Mouse (Mus musculus): ENCODE measurements at regions not wholly inside any gene's neighbourhood (a gene's known extent, or its start where the extent isn't known, plus 50 kb on each side); places are given as distances from the start of the nearest gene placed in this dataset.

DNA sequence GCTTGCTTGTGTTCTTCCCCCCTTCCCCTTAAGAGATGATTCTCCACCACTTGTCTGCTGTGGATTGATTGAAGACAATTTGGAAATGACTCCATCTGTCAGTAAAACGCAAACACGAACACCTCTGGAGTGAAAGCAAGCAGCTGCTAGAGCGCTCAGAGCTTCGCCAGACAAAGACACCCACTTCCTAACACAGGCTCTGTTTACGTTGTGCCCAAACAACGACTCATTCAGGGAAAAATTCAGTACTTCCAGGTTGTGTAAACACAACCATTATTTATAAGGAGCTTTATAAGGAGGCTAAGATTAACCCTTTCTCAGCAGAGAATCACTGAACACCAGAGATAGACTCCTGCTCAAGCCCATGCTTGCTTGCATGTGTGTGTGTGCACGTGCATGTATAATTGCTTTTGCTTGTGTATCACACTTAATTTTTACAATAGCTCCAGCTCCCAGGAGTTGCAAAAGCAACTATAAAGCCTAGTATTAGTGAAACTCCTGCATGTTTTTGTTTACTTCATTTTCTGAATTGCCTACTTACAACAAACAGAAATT is 209.5 kb downstream of the Btg1 start:
- H3K36me3 ChIP-seq (ENCODE audit: control insufficient read depth, insufficient read depth, low read length) = no peaks in the 10 kb centered on the region
- ATAC-seq (replicated peaks; ENCODE audit: insufficient number of reproducible peaks, low FRiP score, low TSS enrichment) = no peak
- 39% methylated on average over 7 of the region's 7 CpGs for WGBS (ENCODE audit: insufficient replicate concordance)

DNA sequence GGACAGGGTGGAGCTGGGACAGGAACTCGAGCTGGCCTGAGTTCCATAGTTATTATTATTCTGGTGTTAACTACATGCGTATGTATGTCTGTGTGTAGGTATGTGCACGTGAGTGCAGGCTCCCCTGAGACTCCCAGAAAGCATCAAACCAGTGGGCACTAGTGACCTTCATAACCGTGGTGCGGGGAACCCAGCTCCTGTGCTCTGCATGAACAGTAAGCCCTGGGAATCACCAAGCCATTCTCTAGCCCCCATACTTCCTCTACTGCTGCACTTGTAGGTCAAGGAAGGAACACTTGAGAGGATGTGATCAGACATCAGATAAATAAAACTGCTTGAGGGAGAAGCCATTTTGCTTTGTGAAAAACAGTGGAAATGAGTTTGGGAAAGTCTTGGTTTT is 211.2 kb downstream of the Btg1 start:
- Histone ChIP-seq H3K9me3 (replicated peaks; ENCODE audit: control insufficient read depth, low read length) (no peaks in the 10 kb centered on the region), H3K27ac (ENCODE audit: low read depth, low read length) (no peak overlapping the region), H3K4me3 (ENCODE audit: low read depth, low read length) (no peak overlapping the region), H3K4me1 (ENCODE audit: control insufficient read depth, insufficient read depth, low read length) (no peaks in the 10 kb centered on the region), H3K27me3 (ENCODE audit: control insufficient read depth, insufficient read depth, low read length) (no peaks in the 10 kb centered on the region), H3K36me3 (ENCODE audit: control insufficient read depth, insufficient read depth, low read length) (no peaks in the 10 kb centered on the region), H3K4me2 (no peak overlapping the region), H3K9ac (ENCODE audit: low read depth, low read length) (no peak overlapping the region)
- WGBS (ENCODE audit: insufficient replicate concordance) = 82% methylated on average over 5 of the region's 5 CpGs
- no peak for ATAC-seq (replicated peaks; ENCODE audit: insufficient number of reproducible peaks, low FRiP score, low TSS enrichment)

More for the DNA sequence above, 209.5 kb downstream of the Btg1 start:
- Histone ChIP-seq H3K27ac (ENCODE audit: low read depth, low read length) (no peak overlapping the region), H3K4me2 (no peak overlapping the region), H3K27me3 (ENCODE audit: control insufficient read depth, insufficient read depth, low read length) (no peaks in the 10 kb centered on the region), H3K4me3 (ENCODE audit: low read depth, low read length) (no peak overlapping the region), H3K4me1 (ENCODE audit: control insufficient read depth, insufficient read depth, low read length) (no peaks in the 10 kb centered on the region), H3K9ac (ENCODE audit: low read depth, low read length) (no peak overlapping the region), H3K9me3 (replicated peaks; ENCODE audit: control insufficient read depth, low read length) (no peaks in the 10 kb centered on the region)

GRCm38 (mm10) chr10:96828581-96829246 is 211.9 kb downstream of the Btg1 start:
- Histone ChIP-seq H3K4me1 (ENCODE audit: control insufficient read depth, insufficient read depth, low read length) (no peaks in the 10 kb centered on the region), H3K27me3 (ENCODE audit: control insufficient read depth, insufficient read depth, low read length) (no peaks in the 10 kb centered on the region), H3K27ac (ENCODE audit: low read depth, low read length) (no peak overlapping the region), H3K4me3 (ENCODE audit: low read depth, low read length) (no peak overlapping the region), H3K36me3 (ENCODE audit: control insufficient read depth, insufficient read depth, low read length) (no peaks in the 10 kb centered on the region), H3K9ac (ENCODE audit: low read depth, low read length) (no peak overlapping the region), H3K9me3 (replicated peaks; ENCODE audit: control insufficient read depth, low read length) (no peaks in the 10 kb centered on the region), H3K4me2 (no peak overlapping the region)
- 81% methylated on average over 7 of the region's 7 CpGs for WGBS (ENCODE audit: insufficient replicate concordance)
- no peak for ATAC-seq (replicated peaks; ENCODE audit: insufficient number of reproducible peaks, low FRiP score, low TSS enrichment)

- H3K27me3 ChIP-seq (ENCODE audit: control insufficient read depth, insufficient read depth, low read length) = no peaks in the 10 kb centered on the region
- no peak overlapping the region for H3K9ac ChIP-seq (ENCODE audit: low read depth, low read length)
- no peak overlapping the region for H3K27ac ChIP-seq (ENCODE audit: low read depth, low read length)
- H3K4me1 ChIP-seq (ENCODE audit: control insufficient read depth, insufficient read depth, low read length) = no peaks in the 10 kb centered on the region
- H3K9me3 ChIP-seq (replicated peaks; ENCODE audit: control insufficient read depth, low read length) = no peaks in the 10 kb centered on the region
- no peaks in the 10 kb centered on the region for H3K36me3 ChIP-seq (ENCODE audit: control insufficient read depth, insufficient read depth, low read length)
- no peak overlapping the region for H3K4me3 ChIP-seq (ENCODE audit: low read depth, low read length)
- WGBS (ENCODE audit: insufficient replicate concordance) = 77% methylated on average over 12 of the region's 12 CpGs
- ATAC-seq (replicated peaks; ENCODE audit: insufficient number of reproducible peaks, low FRiP score, low TSS enrichment) = no peak
- H3K4me2 ChIP-seq = no peak overlapping the region
Measured at GRCm38 (mm10) chr10:96831071-96831470, 214.3 kb downstream of the Btg1 start.

GRCm38 (mm10) chr10:96837230-96837629 is 220.4 kb downstream of the Btg1 start:
- no peak overlapping the region for H3K4me2 ChIP-seq
- WGBS (ENCODE audit: insufficient replicate concordance) = 79% methylated on average over 7 of the region's 7 CpGs

DNA sequence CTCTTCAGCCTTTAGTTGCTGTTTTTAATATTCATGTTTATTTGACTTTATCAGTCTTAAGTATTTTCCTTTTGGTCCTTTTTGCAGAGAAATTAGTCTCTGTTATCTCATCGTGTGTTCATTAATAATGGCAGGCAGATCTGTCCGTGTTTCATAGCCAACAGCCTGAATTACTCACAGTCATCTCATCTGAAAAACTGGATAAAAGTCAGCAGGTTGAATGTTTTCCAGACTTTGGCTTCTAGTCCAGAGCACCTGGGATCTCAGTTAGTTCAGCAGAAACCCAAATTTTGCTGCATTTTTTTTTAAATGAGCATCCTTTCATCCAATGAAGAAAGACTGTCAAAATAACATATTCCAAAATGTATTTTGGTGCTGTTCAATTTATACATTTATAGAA is 224.3 kb downstream of the Btg1 start:
- WGBS (ENCODE audit: insufficient replicate concordance) = 77% methylated on average over 2 of the region's 2 CpGs
- no peak overlapping the region for H3K27ac ChIP-seq (ENCODE audit: low read depth, low read length)
- H3K4me3 ChIP-seq (ENCODE audit: low read depth, low read length) = no peak overlapping the region
- no peaks in the 10 kb centered on the region for H3K27me3 ChIP-seq (ENCODE audit: control insufficient read depth, insufficient read depth, low read length)
- H3K9ac ChIP-seq (ENCODE audit: low read depth, low read length) = no peak overlapping the region
- no peak for ATAC-seq (replicated peaks; ENCODE audit: insufficient number of reproducible peaks, low FRiP score, low TSS enrichment)
- no peaks in the 10 kb centered on the region for H3K4me1 ChIP-seq (ENCODE audit: control insufficient read depth, insufficient read depth, low read length)
- no peaks in the 10 kb centered on the region for H3K9me3 ChIP-seq (replicated peaks; ENCODE audit: control insufficient read depth, low read length)
- no peaks in the 10 kb centered on the region for H3K36me3 ChIP-seq (ENCODE audit: control insufficient read depth, insufficient read depth, low read length)
- H3K4me2 ChIP-seq = no peak overlapping the region

More at GRCm38 (mm10) chr10:96837230-96837629, 220.4 kb downstream of the Btg1 start:
- Histone ChIP-seq H3K4me3 (ENCODE audit: low read depth, low read length) (no peak overlapping the region), H3K36me3 (ENCODE audit: control insufficient read depth, insufficient read depth, low read length) (no peaks in the 10 kb centered on the region), H3K9ac (ENCODE audit: low read depth, low read length) (no peak overlapping the region), H3K9me3 (replicated peaks; ENCODE audit: control insufficient read depth, low read length) (no peaks in the 10 kb centered on the region), H3K27me3 (ENCODE audit: control insufficient read depth, insufficient read depth, low read length) (no peaks in the 10 kb centered on the region), H3K27ac (ENCODE audit: low read depth, low read length) (no peak overlapping the region), H3K4me1 (ENCODE audit: control insufficient read depth, insufficient read depth, low read length) (no peaks in the 10 kb centered on the region)
- ATAC-seq (replicated peaks; ENCODE audit: insufficient number of reproducible peaks, low FRiP score, low TSS enrichment) = no peak

- Histone ChIP-seq H3K4me1 (ENCODE audit: control insufficient read depth, insufficient read depth, low read length) (no peaks in the 10 kb centered on the region), H3K27ac (ENCODE audit: low read depth, low read length) (no peak overlapping the region), H3K27me3 (ENCODE audit: control insufficient read depth, insufficient read depth, low read length) (no peaks in the 10 kb centered on the region), H3K36me3 (ENCODE audit: control insufficient read depth, insufficient read depth, low read length) (no peaks in the 10 kb centered on the region), H3K4me2 (no peak overlapping the region), H3K9ac (ENCODE audit: low read depth, low read length) (no peak overlapping the region), H3K9me3 (replicated peaks; ENCODE audit: control insufficient read depth, low read length) (no peaks in the 10 kb centered on the region), H3K4me3 (ENCODE audit: low read depth, low read length) (no peak overlapping the region)
- ATAC-seq (replicated peaks; ENCODE audit: insufficient number of reproducible peaks, low FRiP score, low TSS enrichment) = no peak
- 83% methylated on average over 2 of the region's 2 CpGs for WGBS (ENCODE audit: insufficient replicate concordance)
Measured at GRCm38 (mm10) chr10:96841956-96842355, 225.2 kb downstream of the Btg1 start.

DNA sequence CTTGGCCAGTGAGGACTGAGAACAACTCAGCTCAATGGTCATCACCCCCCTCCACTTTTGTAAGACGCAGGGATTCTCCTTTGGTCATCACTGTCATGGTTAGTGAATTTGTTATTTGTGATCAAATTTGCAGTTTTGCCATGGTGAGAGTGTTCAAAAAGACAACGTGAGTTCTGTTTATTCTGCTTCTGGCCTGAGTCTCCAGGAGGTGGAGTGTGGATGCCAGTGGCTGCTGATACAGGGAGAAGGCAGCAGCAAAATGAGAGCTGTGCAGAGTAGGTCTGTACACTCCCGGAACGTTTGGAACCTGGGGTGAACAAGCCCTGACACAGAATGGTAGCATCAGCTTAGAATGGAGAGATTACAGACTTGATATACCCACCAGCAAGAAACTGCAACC is 229.1 kb downstream of the Btg1 start:
- H3K9me3 ChIP-seq (replicated peaks; ENCODE audit: control insufficient read depth, low read length) = no peaks in the 10 kb centered on the region
- H3K36me3 ChIP-seq (ENCODE audit: control insufficient read depth, insufficient read depth, low read length) = no peaks in the 10 kb centered on the region
- ATAC-seq (replicated peaks; ENCODE audit: insufficient number of reproducible peaks, low FRiP score, low TSS enrichment) = no peak
- H3K9ac ChIP-seq (ENCODE audit: low read depth, low read length) = no peak overlapping the region
- H3K4me2 ChIP-seq = no peak overlapping the region
- no peak overlapping the region for H3K27ac ChIP-seq (ENCODE audit: low read depth, low read length)
- no peaks in the 10 kb centered on the region for H3K27me3 ChIP-seq (ENCODE audit: control insufficient read depth, insufficient read depth, low read length)
- H3K4me3 ChIP-seq (ENCODE audit: low read depth, low read length) = no peak overlapping the region
- no peaks in the 10 kb centered on the region for H3K4me1 ChIP-seq (ENCODE audit: control insufficient read depth, insufficient read depth, low read length)
- WGBS (ENCODE audit: insufficient replicate concordance) = 72% methylated on average over 4 of the region's 4 CpGs

DNA sequence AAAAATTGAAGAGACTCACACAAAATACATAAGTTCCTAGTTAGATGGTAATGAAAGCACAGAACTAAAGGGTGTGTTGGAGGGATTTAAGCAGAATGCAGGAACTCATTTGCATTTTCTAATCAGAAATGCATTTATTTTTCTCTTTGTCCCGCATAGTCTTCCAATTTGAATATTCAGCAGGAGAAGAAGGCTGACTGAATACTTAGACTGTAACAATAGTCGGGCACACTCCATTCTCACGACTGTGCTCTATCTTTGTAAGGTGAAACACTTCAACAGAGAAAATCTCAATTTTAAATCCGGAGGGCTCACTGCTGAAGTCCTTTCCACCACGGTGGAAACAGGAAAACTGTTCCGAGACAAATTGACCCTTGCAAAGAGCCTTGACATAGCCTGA is 230.2 kb downstream of the Btg1 start:
- Histone ChIP-seq H3K27ac (ENCODE audit: low read depth, low read length) (no peak overlapping the region), H3K4me1 (ENCODE audit: control insufficient read depth, insufficient read depth, low read length) (no peaks in the 10 kb centered on the region), H3K36me3 (ENCODE audit: control insufficient read depth, insufficient read depth, low read length) (no peaks in the 10 kb centered on the region), H3K9me3 (replicated peaks; ENCODE audit: control insufficient read depth, low read length) (no peaks in the 10 kb centered on the region), H3K27me3 (ENCODE audit: control insufficient read depth, insufficient read depth, low read length) (no peaks in the 10 kb centered on the region), H3K4me3 (ENCODE audit: low read depth, low read length) (no peak overlapping the region), H3K4me2 (no peak overlapping the region), H3K9ac (ENCODE audit: low read depth, low read length) (no peak overlapping the region)
- WGBS (ENCODE audit: insufficient replicate concordance) = 59% methylated on average over 6 of the region's 6 CpGs
- no peak for ATAC-seq (replicated peaks; ENCODE audit: insufficient number of reproducible peaks, low FRiP score, low TSS enrichment)

All from heart, embryonic 11.5 days (tissue).